Mouse (Mus musculus) embryonic facial prominence, embryonic 13.5 days (tissue): ENCODE measurements at regions not wholly inside any gene's neighbourhood (a gene's known extent, or its start where the extent isn't known, plus 50 kb on each side); places are given as distances from the start of the nearest gene placed in this dataset.

Experiments used
- ATAC-seq: fragments of 200-750 bp; cut with Nextera tagmentation; 2 replicates; pipeline ENCODE4 v1.8.0; 2017; ENCODE audit warnings: low read depth; ENCODE audit not compliant: insufficient number of reproducible peaks, insufficient read depth, low FRiP score, low TSS enrichment
- H3K27ac ChIP-seq: fragments of 300-500 bp; sonication (generic); 2 replicates; pipeline ENCODE4 v1.5.1; 2015; ENCODE audit warnings: moderate library complexity, mild to moderate bottlenecking, inconsistent platforms
- H3K27me3 ChIP-seq: fragments of 300-500 bp; sonication (generic); 2 replicates; pipeline ENCODE4 v1.6.1; 2015; ENCODE audit warnings: mild to moderate bottlenecking, inconsistent platforms
- H3K36me3 ChIP-seq: fragments of 300-500 bp; sonication (generic); 2 replicates; pipeline ENCODE4 v1.6.1; 2015; ENCODE audit warnings: mild to moderate bottlenecking, inconsistent platforms
- H3K4me1 ChIP-seq: fragments of 300-500 bp; sonication (generic); 2 replicates; pipeline ENCODE4 v1.6.1; 2015; ENCODE audit warnings: inconsistent platforms
- H3K4me2 ChIP-seq: fragments of 300-500 bp; sonication (generic); 2 replicates; pipeline ENCODE4 v1.6.1; 2015; ENCODE audit warnings: moderate library complexity, mild to moderate bottlenecking, inconsistent platforms
- H3K4me3 ChIP-seq: fragments of 300-500 bp; sonication (generic); 2 replicates; pipeline ENCODE4 v1.5.1; 2015; ENCODE audit warnings: mild to moderate bottlenecking, inconsistent platforms
- H3K9ac ChIP-seq: fragments of 300-500 bp; sonication (generic); 2 replicates; pipeline ENCODE4 v1.6.1; 2015; ENCODE audit warnings: mild to moderate bottlenecking, inconsistent platforms
- H3K9me3 ChIP-seq: fragments of 300-500 bp; sonication (generic); 2 replicates; pipeline ENCODE4 v1.6.1; 2016; ENCODE audit warnings: inconsistent platforms
- WGBS: fragments of 180-500 bp; shearing (Covaris S2); methylation state at CpG from one replicate; pipeline ENCODE4 v1.1.7; 2015; ENCODE audit warnings: mixed read lengths; 5-methylcytosine and 5-hydroxymethylcytosine counted together

DNA sequence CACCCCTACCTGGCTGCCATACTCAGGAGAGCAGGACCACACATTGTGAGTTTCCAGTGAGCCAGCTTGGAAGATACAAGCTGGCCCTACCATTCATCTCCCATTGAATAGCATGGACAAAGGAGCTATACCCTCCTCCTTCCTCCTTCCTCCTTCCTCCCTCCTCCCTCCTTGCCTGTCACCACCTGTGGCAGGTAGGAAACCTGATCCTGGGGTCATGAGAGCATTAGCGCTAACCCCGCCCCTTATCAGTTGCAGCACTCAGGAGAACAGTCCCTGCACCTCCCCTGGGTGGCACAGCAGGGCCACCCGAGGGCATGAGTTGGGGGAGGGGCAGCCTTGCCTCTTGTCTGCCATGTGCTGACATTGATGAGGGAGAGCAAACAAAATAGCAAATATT is 74.0 kb upstream of the A430005L14Rik start:
- H3K4me2 ChIP-seq: no peak overlapping the region
- no peaks in the 10 kb centered on the region for H3K36me3 ChIP-seq
- H3K4me1 ChIP-seq: no peaks in the 10 kb centered on the region
- no peak overlapping the region for H3K9ac ChIP-seq
- no peaks in the 10 kb centered on the region for H3K9me3 ChIP-seq
- H3K4me3 ChIP-seq: no peak overlapping the region
- WGBS: 22% methylated on average over 3 of the region's 3 CpGs
- H3K27me3 ChIP-seq: no peaks in the 10 kb centered on the region
- no peak overlapping the region for H3K27ac ChIP-seq
- 0 out of 2 replicates have a peak, but pooled peaks have one; percentile 26 for ATAC-seq

DNA sequence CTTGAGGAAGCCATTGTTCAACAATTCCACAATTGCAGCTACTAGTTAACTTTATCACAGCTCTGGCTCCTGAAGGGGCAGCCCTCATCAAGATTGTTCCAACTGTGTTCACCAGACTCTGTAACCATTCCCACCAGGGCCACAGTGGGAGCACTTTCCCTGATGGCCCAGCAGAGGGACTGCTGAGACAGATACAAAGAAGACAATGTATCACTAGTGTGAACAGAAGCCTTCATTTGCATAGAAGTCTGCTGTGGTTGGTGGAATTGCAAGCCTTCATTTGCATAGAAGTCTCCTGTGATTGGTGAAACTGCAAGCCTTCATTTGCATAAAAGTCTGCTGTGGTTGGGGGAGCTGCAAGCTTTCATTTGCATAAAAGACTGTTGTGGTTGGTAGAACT is 73.0 kb upstream of the A430005L14Rik start:
- no peak for ATAC-seq
- Histone ChIP-seq H3K4me3 (no peak overlapping the region), H3K9ac (no peak overlapping the region), H3K4me1 (no peaks in the 10 kb centered on the region), H3K4me2 (no peak overlapping the region), H3K27me3 (no peaks in the 10 kb centered on the region), H3K27ac (no peak overlapping the region), H3K36me3 (no peaks in the 10 kb centered on the region), H3K9me3 (no peaks in the 10 kb centered on the region)

DNA sequence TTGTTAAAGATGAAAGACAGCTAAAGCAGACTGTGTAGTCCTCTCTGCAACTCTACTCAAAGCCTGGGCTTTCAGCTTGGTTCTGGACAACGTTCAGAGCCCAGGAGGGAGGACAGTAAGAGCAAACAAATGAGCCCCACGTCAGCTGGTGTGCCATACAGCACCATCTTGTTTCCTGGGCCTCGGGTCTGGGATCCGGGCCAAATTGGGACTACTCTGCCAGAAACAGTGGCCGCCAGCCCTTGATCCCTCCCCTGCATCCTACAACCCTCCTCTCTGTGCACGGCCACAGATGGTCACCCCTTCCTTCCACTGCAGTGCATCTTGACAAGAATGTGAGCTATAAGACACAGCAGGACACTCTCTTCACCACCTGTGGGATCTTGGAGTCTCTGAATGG is 71.2 kb upstream of the A430005L14Rik start:
- Histone ChIP-seq H3K27me3 (no peaks in the 10 kb centered on the region), H3K9ac (no peak overlapping the region), H3K9me3 (no peaks in the 10 kb centered on the region), H3K27ac (no peak overlapping the region), H3K4me2 (no peak overlapping the region), H3K4me1 (0 out of 2 replicates have a peak, but pooled peaks cover 3% of the 10 kb centered on the region), H3K36me3 (no peaks in the 10 kb centered on the region), H3K4me3 (no peak overlapping the region)
- 83% methylated on average over 6 of the region's 6 CpGs for WGBS
- ATAC-seq: no peak

DNA sequence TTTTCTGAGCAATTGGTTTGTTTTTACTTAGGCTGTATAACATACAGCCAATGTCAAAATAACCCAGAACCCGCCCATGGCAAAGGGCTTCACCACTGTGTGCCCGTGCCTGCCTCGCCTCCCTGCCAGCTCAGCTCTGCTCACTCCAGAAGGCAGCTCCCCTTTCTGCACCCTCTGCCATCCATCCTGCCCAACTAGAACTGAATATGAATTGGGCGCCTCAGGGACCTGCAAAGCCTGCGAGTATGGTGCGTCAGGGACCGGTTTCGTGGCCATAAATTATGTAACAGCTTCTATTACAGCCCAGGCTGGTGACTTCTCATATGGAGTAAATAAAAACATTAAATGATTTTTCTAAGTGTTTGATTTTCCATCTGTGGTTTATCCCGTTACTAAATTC is 66.9 kb upstream of the A430005L14Rik start:
- 71% methylated on average over 9 of the region's 9 CpGs for WGBS
- Histone ChIP-seq H3K27ac (no peak overlapping the region), H3K27me3 (peaks cover 6% of the 10 kb centered on the region; the same call in 1 of the 2 replicates), H3K36me3 (no peaks in the 10 kb centered on the region), H3K4me2 (no peak overlapping the region), H3K4me3 (no peak overlapping the region), H3K9me3 (no peaks in the 10 kb centered on the region), H3K9ac (no peak overlapping the region), H3K4me1 (0 out of 2 replicates have a peak, but pooled peaks cover 3% of the 10 kb centered on the region)
- no peak for ATAC-seq

DNA sequence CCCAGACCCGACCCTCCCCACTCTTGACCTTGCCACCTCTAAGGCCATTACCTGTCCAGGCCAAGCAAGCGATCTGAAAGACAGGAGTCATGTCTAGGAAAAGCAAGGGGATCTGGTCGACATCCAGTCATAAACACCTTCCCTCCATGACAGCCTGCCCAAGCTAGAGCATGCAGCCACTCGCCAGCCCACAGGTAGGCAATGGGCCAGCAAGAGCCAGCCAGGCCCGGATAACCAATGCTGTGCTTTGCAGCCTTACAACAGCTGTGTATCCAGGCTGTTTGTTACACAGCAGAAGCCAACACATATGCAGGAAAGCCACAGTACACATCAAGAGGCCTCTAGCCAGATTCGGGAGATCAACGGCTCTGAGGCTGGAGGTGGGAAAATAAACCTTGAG is 57.3 kb upstream of the A430005L14Rik start:
- ATAC-seq: no peak
- H3K4me3 ChIP-seq: no peak overlapping the region
- no peak overlapping the region for H3K9ac ChIP-seq
- H3K9me3 ChIP-seq: no peaks in the 10 kb centered on the region
- H3K27ac ChIP-seq: no peak overlapping the region
- H3K4me2 ChIP-seq: no peak overlapping the region
- H3K27me3 ChIP-seq: peaks cover 2% of the 10 kb centered on the region; the same call in 1 of the 2 replicates
- no peaks in the 10 kb centered on the region for H3K36me3 ChIP-seq
- WGBS: 71% methylated on average over 7 of the region's 7 CpGs
- H3K4me1 ChIP-seq: no peaks in the 10 kb centered on the region

DNA sequence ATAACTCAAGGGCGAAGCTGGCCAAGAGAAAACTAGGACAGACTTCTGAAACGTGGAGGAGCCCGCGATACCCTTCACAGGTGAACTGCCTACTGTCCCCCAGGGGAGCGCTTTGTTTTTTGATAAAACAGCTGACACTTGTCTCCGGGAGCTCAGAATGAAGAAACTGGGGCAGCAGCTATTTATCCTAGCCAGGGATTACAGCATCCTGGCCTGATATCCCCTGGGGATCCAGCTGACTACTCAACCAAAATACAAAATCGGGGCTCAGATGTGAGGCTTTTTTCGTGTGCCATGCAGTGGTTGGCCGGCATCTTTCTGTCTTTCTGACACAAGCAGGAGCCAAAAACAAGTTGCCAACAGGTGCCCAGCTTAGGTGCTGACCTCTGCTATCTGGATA is 52.0 kb upstream of the A430005L14Rik start:
- no peak overlapping the region for H3K4me3 ChIP-seq
- no peak overlapping the region for H3K9ac ChIP-seq
- no peak overlapping the region for H3K4me2 ChIP-seq
- H3K27me3 ChIP-seq: no peaks in the 10 kb centered on the region
- 77% methylated on average over 9 of the region's 9 CpGs for WGBS
- no peaks in the 10 kb centered on the region for H3K9me3 ChIP-seq
- ATAC-seq: no peak
- no peaks in the 10 kb centered on the region for H3K4me1 ChIP-seq
- no peaks in the 10 kb centered on the region for H3K36me3 ChIP-seq
- H3K27ac ChIP-seq: no peak overlapping the region

DNA sequence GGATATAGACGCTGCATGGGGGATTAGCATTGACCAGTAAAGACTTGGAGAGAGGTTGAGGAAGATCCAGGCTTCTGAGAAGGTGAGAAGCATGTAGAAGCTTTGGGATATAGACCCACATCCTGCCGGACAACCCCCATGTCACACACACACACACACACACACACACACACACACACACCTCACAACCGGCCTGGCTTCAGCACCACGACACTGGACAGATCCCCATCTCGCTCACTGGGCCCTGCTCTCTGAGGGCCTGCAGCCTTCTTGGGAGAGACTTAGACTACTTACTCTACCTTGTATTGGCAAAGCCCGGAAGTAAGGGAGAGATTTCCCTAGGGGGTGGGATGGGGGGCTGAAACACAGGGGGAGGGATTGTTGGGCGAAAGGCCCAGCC is 51.5 kb upstream of the A430005L14Rik start:
- 36% methylated on average over 7 of the region's 7 CpGs for WGBS
- H3K27ac ChIP-seq: no peak overlapping the region
- no peak overlapping the region for H3K4me3 ChIP-seq
- no peak for ATAC-seq
- no peak overlapping the region for H3K9ac ChIP-seq
- no peak overlapping the region for H3K4me2 ChIP-seq
- H3K27me3 ChIP-seq: no peaks in the 10 kb centered on the region
- no peaks in the 10 kb centered on the region for H3K9me3 ChIP-seq
- no peaks in the 10 kb centered on the region for H3K4me1 ChIP-seq
- no peaks in the 10 kb centered on the region for H3K36me3 ChIP-seq
